Mouse (Mus musculus): Measurements from ENCODE around the gene Helb. TPM values are rescaled to one million over a fixed set of nuclear protein-coding genes. Genes with fewer than 3 reads are reported as not detected.
"Not testable (repeated sequence)": the region's sequence is repeated elsewhere in the genome, so short reads cannot be mapped to it uniquely, and the experiment has no call there.

Gene Helb
- polyA plus RNA-seq, 1 experiment from 2014 or later, result 4.2 TPM

GRCm38 (mm10) chr10:120124801-120125464, 12.1 kb upstream of the Helb start:
- no peaks in the 10 kb centered on the region for H3K9me3 ChIP-seq
- H3K36me3 ChIP-seq, result no peaks in the 10 kb centered on the region
- no peaks in the 10 kb centered on the region for H3K27me3 ChIP-seq (replicated peaks)
- H3K27ac ChIP-seq, result no peak overlapping the region
- H3K9ac ChIP-seq, result no peak overlapping the region
- H3K4me1 ChIP-seq, result no peaks in the 10 kb centered on the region; the same call in 1 of the 2 replicates
- H3K4me2 ChIP-seq (replicated peaks), result no peak overlapping the region
- ATAC-seq (ENCODE audit: low FRiP score, low read depth), result no peak
- no peak overlapping the region for H3K4me3 ChIP-seq
- 52% methylated on average over 7 of the region's 7 CpGs for WGBS

GRCm38 (mm10) chr10:120123721-120124120, 10.9 kb upstream of the Helb start:
- Histone ChIP-seq H3K4me1 (no peaks in the 10 kb centered on the region; the same call in 1 of the 2 replicates), H3K4me2 (replicated peaks) (no peak overlapping the region), H3K36me3 (no peaks in the 10 kb centered on the region), H3K27ac (no peak overlapping the region), H3K9me3 (no peaks in the 10 kb centered on the region), H3K9ac (no peak overlapping the region), H3K4me3 (no peak overlapping the region), H3K27me3 (replicated peaks) (no peaks in the 10 kb centered on the region)
- 86% methylated on average over 3 of the region's 3 CpGs for WGBS
- no peak for ATAC-seq (ENCODE audit: low FRiP score, low read depth)

GRCm38 (mm10) chr10:120115249-120115648, 2.5 kb upstream of the Helb start:
- Histone ChIP-seq H3K9ac (no peak overlapping the region), H3K36me3 (no peaks in the 10 kb centered on the region), H3K4me3 (no peak overlapping the region), H3K27ac (no peak overlapping the region), H3K9me3 (no peaks in the 10 kb centered on the region), H3K4me1 (0 out of 2 replicates have a peak, but pooled peaks cover 4% of the 10 kb centered on the region), H3K27me3 (replicated peaks) (no peaks in the 10 kb centered on the region), H3K4me2 (replicated peaks) (no peak overlapping the region)
- WGBS, result 91% methylated on average over 1 of the region's 1 CpGs
- no peak for ATAC-seq (ENCODE audit: low FRiP score, low read depth)

- Histone ChIP-seq H3K4me3 (no peak overlapping the region), H3K27ac (no peak overlapping the region), H3K4me2 (replicated peaks) (no peak overlapping the region), H3K9ac (no peak overlapping the region), H3K4me1 (0 out of 2 replicates have a peak, but pooled peaks cover 4% of the 10 kb centered on the region), H3K36me3 (no peaks in the 10 kb centered on the region), H3K27me3 (replicated peaks) (no peaks in the 10 kb centered on the region), H3K9me3 (no peaks in the 10 kb centered on the region)
- 39% methylated on average over 7 of the region's 7 CpGs for WGBS
- no peak for ATAC-seq (ENCODE audit: low FRiP score, low read depth)
These were observed 1.7 kb upstream of the Helb start for GRCm38 (mm10) chr10:120114493-120114892.

GRCm38 (mm10) chr10:120113980-120114379, 1.2 kb upstream of the Helb start:
- Histone ChIP-seq H3K4me3 (no peak overlapping the region), H3K27me3 (replicated peaks) (no peaks in the 10 kb centered on the region)
- 73% methylated on average over 6 of the region's 6 CpGs for WGBS

GRCm38 (mm10) chr10:120113482-120113881, 695 bp upstream of the Helb start:
- not testable (repeated sequence) for H3K9me3 ChIP-seq; ATAC-seq (ENCODE audit: low FRiP score, low read depth); H3K27me3 ChIP-seq (replicated peaks); H3K4me1 ChIP-seq; H3K36me3 ChIP-seq; H3K4me3 ChIP-seq; H3K27ac ChIP-seq; H3K9ac ChIP-seq
- H3K4me2 ChIP-seq (replicated peaks), result peak overlapping the region; percentile 83
- 77% methylated on average over 9 of the region's 9 CpGs for WGBS

More at GRCm38 (mm10) chr10:120113980-120114379, 1.2 kb upstream of the Helb start:
- no peaks in the 10 kb centered on the region for H3K9me3 ChIP-seq
- no peak for ATAC-seq (ENCODE audit: low FRiP score, low read depth)
- no peaks in the 10 kb centered on the region for H3K36me3 ChIP-seq
- no peak overlapping the region for H3K9ac ChIP-seq
- H3K4me2 ChIP-seq (replicated peaks), result no peak overlapping the region
- H3K27ac ChIP-seq, result no peak overlapping the region
- H3K4me1 ChIP-seq, result 0 out of 2 replicates have a peak, but pooled peaks cover 4% of the 10 kb centered on the region

- Histone ChIP-seq H3K4me2 (replicated peaks) (peak overlapping the region; percentile 83), H3K27ac (no peak overlapping the region), H3K4me1 (0 out of 2 replicates have a peak, but pooled peaks cover 4% of the 10 kb centered on the region), H3K9me3 (no peaks in the 10 kb centered on the region), H3K4me3 (peak overlapping the region; percentile 71), H3K27me3 (replicated peaks) (no peaks in the 10 kb centered on the region), H3K36me3 (0 out of 2 replicates have a peak, but pooled peaks cover 4% of the 10 kb centered on the region), H3K9ac (no peak overlapping the region)
- no peak for ATAC-seq (ENCODE audit: low FRiP score, low read depth)
- 78% methylated on average over 3 of the region's 3 CpGs for WGBS
These were observed 982 bp downstream of the Helb start for GRCm38 (mm10) chr10:120111691-120112319.

GRCm38 (mm10) chr10:120100806-120101205, 12.0 kb downstream of the Helb start:
- Histone ChIP-seq H3K4me2 (replicated peaks) (no peak overlapping the region), H3K27me3 (replicated peaks) (no peaks in the 10 kb centered on the region), H3K27ac (no peak overlapping the region), H3K36me3 (peaks cover 20% of the 10 kb centered on the region), H3K9me3 (no peaks in the 10 kb centered on the region), H3K4me3 (no peak overlapping the region), H3K9ac (no peak overlapping the region), H3K4me1 (no peaks in the 10 kb centered on the region)
- no peak for ATAC-seq (ENCODE audit: low FRiP score, low read depth)
- 95% methylated on average over 1 of the region's 1 CpGs for WGBS

GRCm38 (mm10) chr10:120097564-120097963, 15.2 kb downstream of the Helb start:
- no peak for ATAC-seq (ENCODE audit: low FRiP score, low read depth)
- H3K36me3 ChIP-seq, result peaks cover 19% of the 10 kb centered on the region
- H3K9ac ChIP-seq, result no peak overlapping the region
- no peaks in the 10 kb centered on the region for H3K27me3 ChIP-seq (replicated peaks)
- H3K27ac ChIP-seq, result no peak overlapping the region
- no peak overlapping the region for H3K4me3 ChIP-seq
- no peaks in the 10 kb centered on the region for H3K9me3 ChIP-seq
- H3K4me2 ChIP-seq (replicated peaks), result no peak overlapping the region
- no peaks in the 10 kb centered on the region for H3K4me1 ChIP-seq
- WGBS, result 91% methylated on average over 5 of the region's 5 CpGs

GRCm38 (mm10) chr10:120095716-120096115, 17.1 kb downstream of the Helb start:
- H3K9me3 ChIP-seq, result no peaks in the 10 kb centered on the region
- H3K4me2 ChIP-seq (replicated peaks), result no peak overlapping the region
- H3K4me1 ChIP-seq, result no peaks in the 10 kb centered on the region
- no peak overlapping the region for H3K9ac ChIP-seq
- H3K4me3 ChIP-seq, result no peak overlapping the region
- H3K27ac ChIP-seq, result no peak overlapping the region
- ATAC-seq (ENCODE audit: low FRiP score, low read depth), result no peak
- no peaks in the 10 kb centered on the region for H3K27me3 ChIP-seq (replicated peaks)
- peaks cover 25% of the 10 kb centered on the region for H3K36me3 ChIP-seq
- 96% methylated on average over 5 of the region's 5 CpGs for WGBS

GRCm38 (mm10) chr10:120095136-120095535, 17.7 kb downstream of the Helb start:
- no peak overlapping the region for H3K27ac ChIP-seq
- H3K4me2 ChIP-seq (replicated peaks), result no peak overlapping the region
- H3K9me3 ChIP-seq, result no peaks in the 10 kb centered on the region
- peaks cover 25% of the 10 kb centered on the region for H3K36me3 ChIP-seq
- no peak for ATAC-seq (ENCODE audit: low FRiP score, low read depth)
- H3K4me1 ChIP-seq, result no peaks in the 10 kb centered on the region
- no peaks in the 10 kb centered on the region for H3K27me3 ChIP-seq (replicated peaks)
- 95% methylated on average over 9 of the region's 9 CpGs for WGBS
- no peak overlapping the region for H3K9ac ChIP-seq
- no peak overlapping the region for H3K4me3 ChIP-seq

GRCm38 (mm10) chr10:120092548-120092947, 20.2 kb downstream of the Helb start:
- H3K9me3 ChIP-seq, result no peaks in the 10 kb centered on the region
- no peaks in the 10 kb centered on the region for H3K27me3 ChIP-seq (replicated peaks)
- no peak overlapping the region for H3K4me2 ChIP-seq (replicated peaks)
- H3K27ac ChIP-seq, result no peak overlapping the region
- no peak for ATAC-seq (ENCODE audit: low FRiP score, low read depth)
- no peak overlapping the region for H3K9ac ChIP-seq
- WGBS, result 91% methylated on average over 12 of the region's 12 CpGs
- peaks cover 48% of the 10 kb centered on the region for H3K36me3 ChIP-seq
- no peaks in the 10 kb centered on the region for H3K4me1 ChIP-seq
- H3K4me3 ChIP-seq, result no peak overlapping the region

All from neural tube, embryonic 12.5 days (tissue).